Mouse (Mus musculus): Measurements from ENCODE around the gene Camk2d.

GRCm38 (mm10) chr3:126735211-126735610, 139.1 kb downstream of the Camk2d start:
- TF ChIP-seq CTCF (IDR thresholded peaks at IDR 0.05) (no peak), EP300 (IDR thresholded peaks at IDR 0.05) (no peak)
